Mouse (Mus musculus) liver, postnatal 0 days (tissue): ENCODE measurements around the gene Hamp2. TPM values are rescaled to one million over a fixed set of nuclear protein-coding genes. Genes with fewer than 3 reads are reported as not detected.
A peak's percentile ranks its signal among the peaks of the same experiment; 100 is the strongest.
"Not testable (repeated sequence)": the region's sequence is repeated elsewhere in the genome, so short reads cannot be mapped to it uniquely, and the experiment has no call there.

ENCODE experiments used
- ATAC-seq: fragments of 200-750 bp; cut with Nextera tagmentation; 2 replicates; pipeline ENCODE4 v1.8.0; 2017; ENCODE audit warnings: mild to moderate bottlenecking, moderate library complexity
- DNase-seq: peaks from one replicate; pipeline ENCODE4 v3.0.0-alpha.2; 2016
- H3K27ac ChIP-seq: fragments of 300-500 bp; sonication (generic); 2 replicates; pipeline ENCODE4 v1.5.1; 2014; ENCODE audit warnings: antibody characterized with exemption, moderate library complexity, mild to moderate bottlenecking, low read depth
- H3K27me3 ChIP-seq: fragments of 300-500 bp; sonication (generic); 2 replicates; pipeline ENCODE4 v1.6.1; 2014; ENCODE audit warnings: low read length, control low read depth, mixed read lengths; ENCODE audit not compliant: insufficient read depth
- H3K36me3 ChIP-seq: fragments of 300-500 bp; sonication (generic); replicated peaks from 2 replicates; pipeline ENCODE4 v1.6.1; 2014; ENCODE audit warnings: mild to moderate bottlenecking, control low read depth, low read length, moderate library complexity, mixed read lengths; ENCODE audit not compliant: insufficient read depth
- H3K4me1 ChIP-seq: fragments of 300-500 bp; sonication (generic); 2 replicates; pipeline ENCODE4 v1.6.1; 2014; ENCODE audit warnings: antibody characterized with exemption, mild to moderate bottlenecking, control low read depth; ENCODE audit not compliant: insufficient read depth
- H3K4me2 ChIP-seq: fragments of 300-500 bp; sonication (generic); 2 replicates; pipeline ENCODE4 v1.6.1; 2014; ENCODE audit warnings: low read depth, mild to moderate bottlenecking, low read length, moderate library complexity, mixed read lengths
- H3K4me3 ChIP-seq: fragments of 300-500 bp; sonication (generic); 2 replicates; pipeline ENCODE4 v1.5.1; 2014; ENCODE audit warnings: low read depth, low read length
- H3K9ac ChIP-seq: fragments of 300-500 bp; sonication (generic); replicated peaks from 2 replicates; pipeline ENCODE4 v1.6.1; 2014; ENCODE audit warnings: mild to moderate bottlenecking, moderate library complexity
- H3K9me3 ChIP-seq: fragments of 300-500 bp; sonication (generic); 2 replicates; pipeline ENCODE4 v1.6.1; 2016; ENCODE audit warnings: mild to moderate bottlenecking, control low read depth, low read length, mixed read lengths
- CTCF ChIP-seq: sonication (generic); IDR thresholded peaks from 2 replicates; pipeline ENCODE4 v1.5.1; 2016; ENCODE audit warnings: antibody characterized with exemption, low read depth
- EP300 ChIP-seq: IDR thresholded peaks from 2 replicates; pipeline ENCODE4 v1.6.1; 2016; ENCODE audit warnings: antibody characterized with exemption, low read depth, mild to moderate bottlenecking
- WGBS: fragments of 180-500 bp; shearing (Covaris S2); extraction: QIAGEN DNeasy Blood & Tissue Kit; methylation state at CpG from one replicate; pipeline ENCODE4 v1.1.7; 2014; ENCODE audit not compliant: insufficient replicate concordance; 5-methylcytosine and 5-hydroxymethylcytosine counted together
- polyA plus RNA-seq: library from polyadenylated mRNA; unstranded; fragments of >200 nt; fragmentation: Nextera tagmentation; extraction: Ambion mirVana; gene quantifications from 2 replicates; pipeline ENCODE4 v1.2.1, GENCODE M21; 2015

Hamp2 gene
- polyA plus RNA-seq, 1 experiment from 2014 or later: 0.49 TPM

- H3K27me3 ChIP-seq: no peaks in the 10 kb centered on the region
- H3K36me3 ChIP-seq: no peaks in the 10 kb centered on the region
- TF ChIP-seq EP300: no peak
- no peak for TF ChIP-seq CTCF
- ATAC-seq: no peak
- no peaks in the 10 kb centered on the region for H3K9me3 ChIP-seq
- H3K4me2 ChIP-seq: no peak overlapping the region
- H3K4me3 ChIP-seq: no peak overlapping the region
- no peak overlapping the region for H3K27ac ChIP-seq
- no peaks in the 10 kb centered on the region for H3K4me1 ChIP-seq
- no peak for DNase-seq
- 57% methylated on average over 3 of the region's 3 CpGs for WGBS
- no peak overlapping the region for H3K9ac ChIP-seq
Observed at GRCm38 (mm10) chr7:30924071-30924470, 410 bp downstream of the Hamp2 start.

GRCm38 (mm10) chr7:30922490-30922889 is 2.0 kb downstream of the Hamp2 start:
- not testable (repeated sequence) for H3K36me3 ChIP-seq, H3K27me3 ChIP-seq, DNase-seq, H3K4me1 ChIP-seq, H3K4me3 ChIP-seq, H3K9ac ChIP-seq, ATAC-seq, H3K4me2 ChIP-seq, H3K27ac ChIP-seq, H3K9me3 ChIP-seq
- 39% methylated on average over 3 of the region's 3 CpGs for WGBS

GRCm38 (mm10) chr7:30920217-30920616 is 4.3 kb downstream of the Hamp2 start:
- H3K36me3 ChIP-seq: no peaks in the 10 kb centered on the region
- no peak overlapping the region for H3K4me3 ChIP-seq
- H3K27ac ChIP-seq: no peak overlapping the region
- H3K4me1 ChIP-seq: no peaks in the 10 kb centered on the region
- no peak overlapping the region for H3K4me2 ChIP-seq
- TF ChIP-seq EP300: no peak
- TF ChIP-seq CTCF: no peak
- no peaks in the 10 kb centered on the region for H3K27me3 ChIP-seq
- ATAC-seq (peak; percentile 35; the same call in 1 of the 2 replicates), DNase-seq (peak; percentile 71)
- WGBS: 50% methylated on average over 3 of the region's 3 CpGs
- H3K9me3 ChIP-seq: no peaks in the 10 kb centered on the region
- H3K9ac ChIP-seq: no peak overlapping the region

GRCm38 (mm10) chr7:30917219-30917618 is 7.3 kb downstream of the Hamp2 start:
- no peaks in the 10 kb centered on the region for H3K4me1 ChIP-seq
- no peak overlapping the region for H3K4me3 ChIP-seq
- H3K9me3 ChIP-seq: no peaks in the 10 kb centered on the region
- no peak for DNase-seq
- TF ChIP-seq EP300 (no peak), CTCF (no peak)
- H3K9ac ChIP-seq: no peak overlapping the region
- H3K27ac ChIP-seq: no peak overlapping the region
- H3K27me3 ChIP-seq: no peaks in the 10 kb centered on the region
- no peak overlapping the region for H3K4me2 ChIP-seq
- H3K36me3 ChIP-seq: no peaks in the 10 kb centered on the region
- 39% methylated on average over 4 of the region's 4 CpGs for WGBS
- no peak for ATAC-seq

- WGBS: 33% methylated on average over 6 of the region's 6 CpGs
- ATAC-seq: no peak
- TF ChIP-seq CTCF: no peak
- TF ChIP-seq EP300: no peak
- Histone ChIP-seq H3K9ac (no peak overlapping the region), H3K4me2 (no peak overlapping the region), H3K4me1 (no peaks in the 10 kb centered on the region), H3K27me3 (no peaks in the 10 kb centered on the region), H3K9me3 (no peaks in the 10 kb centered on the region), H3K27ac (no peak overlapping the region), H3K36me3 (no peaks in the 10 kb centered on the region), H3K4me3 (no peak overlapping the region)
- no peak for DNase-seq
Observed at GRCm38 (mm10) chr7:30916713-30917112, 7.8 kb downstream of the Hamp2 start.

- Histone ChIP-seq H3K4me3 (no peak within 1 kb of the TSS), H3K4me2 (no peak within 1 kb of the TSS), H3K9ac (no peak within 1 kb of the TSS), H3K36me3 (no peaks in the 10 kb centered on the region), H3K4me1 (peaks cover under 1% of the 10 kb centered on the region; the same call in 1 of the 2 replicates), H3K9me3 (no peaks in the 10 kb centered on the region), H3K27me3 (no peaks in the 10 kb centered on the region), H3K27ac (no peak within 1 kb of the TSS)
- ATAC-seq (no peak), DNase-seq (no peak)
- TF ChIP-seq CTCF (no peak), EP300 (no peak)
- 72% methylated on average over 8 of the region's 8 CpGs for WGBS
Observed at GRCm38 (mm10) chr7:30914732-30915131, 9.7 kb downstream of the Hamp2 start, which contains the start of gene Mag. Gene Mag (minus strand): TSS chr7:30914873.

GRCm38 (mm10) chr7:30909773-30910172 is 14.7 kb downstream of the Hamp2 start:
- TF ChIP-seq CTCF (no peak), EP300 (no peak)
- Histone ChIP-seq H3K9me3 (no peaks in the 10 kb centered on the region), H3K4me2 (no peak overlapping the region), H3K36me3 (no peaks in the 10 kb centered on the region), H3K9ac (no peak overlapping the region), H3K4me3 (no peak overlapping the region), H3K27me3 (no peaks in the 10 kb centered on the region), H3K27ac (no peak overlapping the region), H3K4me1 (peaks cover 13% of the 10 kb centered on the region)
- 33% methylated on average over 6 of the region's 6 CpGs for whole genome bisulfite sequencing
- DNase-seq: no peak
- peak; percentile 61 for ATAC-seq
